Mouse (Mus musculus) right cerebral cortex, postnatal 4 days (tissue): ENCODE data around the gene 2610318N02Rik.
A peak's percentile ranks its signal among the peaks of the same experiment; 100 is the strongest.
"Not testable (repeated sequence)": the region's sequence is repeated elsewhere in the genome, so short reads cannot be mapped to it uniquely, and the experiment has no call there.

Experiments used
- DNase-seq: peaks from one replicate; pipeline ENCODE4 v3.0.0-alpha.2; 2022

The 2610318N02Rik gene

GRCm38 (mm10) chr16:17124871-17125520, at the start of gene 2610318N02Rik:
Gene 2610318N02Rik, minus strand, starts transcription at chr16:17125167.
- DNase-seq: peak; percentile 73

- no peak for DNase-seq
These were observed 43.1 kb upstream of the 2610318N02Rik start for GRCm38 (mm10) chr16:17168049-17168448.

DNA sequence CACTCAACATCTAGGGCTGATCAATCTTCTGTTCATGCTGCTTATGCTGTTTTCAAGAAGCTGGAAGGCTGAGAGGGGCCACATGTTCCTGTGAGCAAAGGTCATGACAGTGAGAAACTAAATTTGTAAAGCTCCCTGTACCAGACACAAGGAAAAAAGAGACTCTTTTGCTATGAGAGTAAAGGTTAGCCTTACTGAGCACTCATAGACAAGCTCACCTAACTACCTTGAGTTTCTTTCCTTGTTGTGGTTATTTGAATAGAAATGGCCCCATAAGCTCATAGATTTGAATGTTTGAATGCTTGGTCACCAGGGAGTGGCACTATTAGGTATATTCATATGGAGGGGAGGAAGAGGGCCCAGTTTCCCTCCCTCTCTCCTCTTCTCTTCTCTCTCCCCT, 42.2 kb upstream of the 2610318N02Rik start:
- no peak for DNase-seq

GRCm38 (mm10) chr16:17165478-17165877, 40.5 kb upstream of the 2610318N02Rik start:
- not testable (repeated sequence) for DNase-seq

DNA sequence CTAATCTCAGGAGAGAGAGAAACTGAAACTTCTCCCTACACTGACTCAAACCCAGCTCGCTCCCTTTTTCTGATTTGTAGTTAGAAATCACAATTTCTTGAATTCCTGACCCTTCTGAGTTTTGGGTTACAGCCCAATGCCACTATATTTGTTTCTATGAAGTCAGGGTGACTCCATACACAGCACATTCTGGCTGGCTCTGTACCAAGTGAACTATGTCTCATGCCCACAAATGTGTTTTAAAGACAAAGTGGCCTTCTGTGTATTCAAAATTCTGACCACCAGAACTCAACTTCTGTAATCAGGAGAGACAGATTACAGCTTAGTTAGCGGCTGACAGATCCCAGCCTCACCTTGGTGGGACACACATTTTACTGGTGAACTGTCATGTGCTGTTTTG, 29.4 kb upstream of the 2610318N02Rik start:
- DNase-seq: no peak

- no peak for DNase-seq
These were observed 26.9 kb upstream of the 2610318N02Rik start for GRCm38 (mm10) chr16:17151874-17152273.

- no peak for DNase-seq
These were observed 25.7 kb upstream of the 2610318N02Rik start for GRCm38 (mm10) chr16:17150520-17151258.

DNA sequence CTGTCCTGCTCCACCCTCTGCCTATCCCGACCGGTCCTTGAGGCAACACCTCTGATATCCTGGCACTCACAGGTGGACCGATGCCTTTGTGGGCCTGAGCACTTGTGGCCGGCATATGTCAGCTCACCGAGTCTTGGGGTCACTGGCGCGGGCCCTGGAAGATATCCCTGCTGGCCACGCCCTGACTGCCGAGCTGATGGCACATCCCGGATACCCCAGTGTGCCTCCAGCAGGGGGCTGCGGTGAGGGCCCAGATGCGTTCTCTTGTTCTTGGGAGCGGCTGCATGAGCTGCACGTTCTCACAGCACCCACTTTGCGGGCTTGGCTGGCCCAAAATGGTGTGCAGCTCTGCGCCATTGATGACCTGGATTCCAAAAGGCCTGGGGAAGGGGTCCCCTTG, 23.1 kb upstream of the 2610318N02Rik start:
- DNase-seq: peak; percentile 29

- DNase-seq: peak; percentile 42
These were observed 22.5 kb upstream of the 2610318N02Rik start for GRCm38 (mm10) chr16:17147391-17147929.

GRCm38 (mm10) chr16:17146772-17147235, 21.8 kb upstream of the 2610318N02Rik start, which contains the start of gene Ccdc116:
Gene Ccdc116, minus strand, starts transcription at chr16:17147229.
- DNase-seq: peak; percentile 80

GRCm38 (mm10) chr16:17144339-17144738, 19.4 kb upstream of the 2610318N02Rik start, which contains the start of gene Ydjc:
Gene Ydjc, plus strand, starts transcription at chr16:17144621.
- DNase-seq: no peak

GRCm38 (mm10) chr16:17137355-17137754, 12.4 kb upstream of the 2610318N02Rik start:
- DNase-seq: no peak

DNA sequence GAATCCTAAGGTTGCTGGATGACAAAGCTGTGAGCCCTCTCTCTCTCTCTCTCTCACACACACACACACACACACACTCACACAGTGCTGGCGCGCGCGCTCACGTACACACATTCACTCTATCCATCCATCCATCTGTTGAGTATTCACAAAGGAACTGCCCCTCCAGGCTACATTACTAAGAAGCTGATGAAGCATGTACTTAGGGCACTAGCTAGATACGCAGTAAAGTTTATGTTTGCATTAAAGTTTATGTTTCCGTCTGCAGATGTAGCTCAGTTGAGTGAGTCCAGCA, 7.9 kb upstream of the 2610318N02Rik start:
- no peak for DNase-seq

DNA sequence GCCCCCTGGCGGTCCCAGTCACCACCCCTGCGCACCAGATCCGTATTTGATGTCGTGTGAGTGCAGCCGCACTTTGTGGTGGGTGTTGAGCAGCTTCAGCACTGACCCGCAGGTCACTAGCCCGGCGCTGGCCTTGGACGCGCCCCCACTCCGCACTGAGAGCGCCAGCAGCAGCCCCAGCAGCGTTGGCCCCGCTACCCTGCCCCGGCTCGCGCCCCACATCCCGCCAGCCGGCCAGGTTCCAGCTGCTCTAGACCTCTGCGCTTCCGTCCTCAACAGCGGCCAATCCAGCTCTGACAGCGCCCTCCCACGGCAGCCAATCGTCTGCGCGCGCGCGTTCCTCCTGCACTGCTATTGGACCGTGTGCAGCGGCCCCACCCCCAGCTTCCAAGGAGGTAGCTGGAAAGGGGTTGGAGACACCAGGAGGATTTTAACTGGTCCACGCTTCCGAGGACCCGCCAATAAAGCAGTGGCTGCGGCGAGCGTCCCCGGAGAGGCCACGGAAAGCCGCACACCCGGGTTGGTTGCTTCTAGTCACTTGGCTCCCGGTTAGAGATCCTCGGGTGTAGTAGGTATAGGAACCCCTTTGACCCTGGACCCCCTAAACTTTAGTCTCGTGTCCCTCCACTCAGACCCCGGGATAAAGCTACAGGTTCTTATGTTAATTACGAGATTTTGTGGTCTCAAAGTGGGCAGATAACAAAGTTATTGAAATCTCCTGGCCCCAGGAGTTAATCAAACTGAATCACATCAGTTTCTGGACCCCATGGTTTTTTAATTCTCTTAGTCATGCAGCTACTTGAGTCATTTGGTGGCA, 7.3 kb upstream of the 2610318N02Rik start, which contains the start of gene Sdf2l1:
Gene Sdf2l1 (minus strand): TSS at position 295 of the 817 bp plus-strand sequence.
- DNase-seq: peak; percentile 98

GRCm38 (mm10) chr16:17131191-17132088, 6.5 kb upstream of the 2610318N02Rik start:
- no peak for DNase-seq

DNA sequence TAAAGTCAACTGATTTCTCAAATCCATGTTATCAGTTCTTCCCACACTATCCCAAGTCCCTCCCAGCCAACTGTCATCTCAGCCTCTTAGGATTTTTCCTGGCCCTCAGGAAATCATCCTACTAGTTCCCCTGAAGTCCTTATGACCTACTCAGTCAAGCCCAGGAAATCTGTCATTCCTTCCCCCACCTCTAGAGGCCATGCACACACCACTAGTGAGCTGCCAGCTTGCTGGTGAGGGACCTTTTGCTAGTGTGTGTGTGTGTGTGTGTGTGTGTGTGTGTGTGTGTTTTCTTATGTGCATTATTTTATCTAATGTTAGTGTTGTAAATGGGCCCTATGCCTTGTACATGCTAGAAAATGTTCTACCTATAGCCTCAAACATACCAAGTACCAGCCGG, 2.3 kb upstream of the 2610318N02Rik start:
- DNase-seq: no peak

GRCm38 (mm10) chr16:17124119-17124870, 672 bp downstream of the 2610318N02Rik start:
- no peak for DNase-seq

GRCm38 (mm10) chr16:17121569-17121968, 3.4 kb downstream of the 2610318N02Rik start:
- peak; percentile 38 for DNase-seq

DNA sequence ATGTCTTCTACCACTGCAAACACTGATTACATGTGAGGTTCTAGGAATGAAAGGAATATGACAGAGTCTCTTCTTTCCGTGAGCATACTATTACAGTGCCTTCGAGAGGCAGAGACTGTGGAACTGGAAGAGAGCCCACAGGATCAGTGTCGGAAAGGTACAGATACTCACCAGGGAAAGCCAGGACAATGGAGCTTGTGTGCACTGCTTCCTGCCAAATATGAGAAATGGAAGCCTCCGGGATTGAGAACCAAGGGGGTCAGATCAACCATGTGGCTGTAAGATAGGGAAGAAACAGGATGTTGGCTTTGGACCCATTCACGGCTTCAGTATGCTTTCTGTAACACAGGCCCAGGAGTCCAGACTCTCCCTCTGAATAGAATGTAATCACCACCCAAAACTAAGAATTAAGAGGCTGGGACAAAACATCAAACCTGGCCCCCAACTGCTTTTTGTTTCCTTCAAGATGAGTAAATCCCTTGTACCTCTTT, 7.6 kb downstream of the 2610318N02Rik start:
- no peak for DNase-seq

DNA sequence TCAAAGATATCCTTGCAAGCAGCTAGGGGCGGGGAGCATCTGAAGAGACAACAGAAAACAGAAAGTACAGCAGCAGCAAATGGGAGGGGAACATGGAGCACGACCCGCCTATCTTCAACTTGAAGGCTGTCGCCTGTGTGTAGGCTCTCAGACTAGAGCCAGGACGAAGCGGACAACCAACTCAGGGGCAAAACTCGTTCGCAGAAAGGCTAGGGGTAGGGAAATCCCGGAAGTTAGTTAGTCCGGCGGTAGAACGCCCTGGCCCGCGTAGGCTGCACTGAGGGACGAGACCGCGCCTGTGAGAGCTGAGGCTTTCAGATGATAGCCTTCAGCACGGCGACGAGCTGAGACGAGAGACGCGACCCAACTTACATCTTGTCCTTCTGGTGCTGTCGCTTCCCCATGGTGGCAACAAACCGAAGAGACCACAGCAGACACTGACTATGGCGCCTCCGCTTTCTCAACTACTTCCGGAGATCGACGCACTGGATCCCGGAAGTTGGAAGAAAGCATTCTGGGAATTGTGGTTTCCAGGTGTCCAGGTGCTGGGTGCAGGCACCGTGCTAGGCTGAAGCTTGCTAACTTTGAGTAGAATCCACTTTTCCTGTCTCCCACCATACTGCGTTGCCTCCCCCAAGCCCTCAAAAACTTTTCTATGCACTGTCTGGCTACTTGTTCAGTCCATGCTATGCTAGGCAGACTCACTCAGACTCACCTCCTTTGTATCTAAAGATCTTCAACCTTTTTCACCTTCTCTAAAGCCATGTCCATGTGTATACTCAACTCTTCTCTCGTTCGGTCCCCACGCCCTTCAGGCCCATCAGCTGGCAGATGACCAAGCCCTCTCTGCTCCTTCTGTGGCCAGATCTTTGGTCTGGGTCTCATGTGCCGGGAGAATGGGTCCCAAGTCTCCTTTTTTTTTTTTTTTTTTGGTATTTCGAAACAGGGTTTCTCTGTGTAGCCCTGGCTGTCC, 13.9 kb downstream of the 2610318N02Rik start, which contains the start of gene Ppil2:
Gene Ppil2 (minus strand): TSS at position 487 of the 973 bp plus-strand sequence.
- DNase-seq: peak; percentile 58
